Mouse (Mus musculus) megakaryocyte-erythroid progenitor cell, adult 5-6 weeks (primary cell): ENCODE results near the gene Ift46. TPM values are rescaled to one million over a fixed set of nuclear protein-coding genes. Genes with fewer than 3 reads are reported as not detected.
"Not testable (repeated sequence)": the region's sequence is repeated elsewhere in the genome, so short reads cannot be mapped to it uniquely, and the experiment has no call there.

ENCODE experiments used
- ATAC-seq: replicated peaks from 2 replicates; pipeline ENCODE4 v1.8.0; 2016; ENCODE audit warnings: mild to moderate bottlenecking, inconsistent platforms; ENCODE audit not compliant: severe bottlenecking, poor library complexity, low FRiP score, low TSS enrichment
- total RNA-seq, 2 experiments: library from RNA; stranded (forward) in 1 of 2; stranded (reverse) in 1 of 2; fragments of 200-1000, 215-1000 nt in 1 of 2; fragments of >200 nt in 1 of 2; fragmentation: Nextera tagmentation in 1 of 2; gene quantifications; 2 replicates each; pipeline ENCODE4 v1.2.3; 2014 to 2017

The Ift46 gene
- total RNA-seq, 2 experiments from 2014 or later = 24.1 to 27.7 TPM

DNA sequence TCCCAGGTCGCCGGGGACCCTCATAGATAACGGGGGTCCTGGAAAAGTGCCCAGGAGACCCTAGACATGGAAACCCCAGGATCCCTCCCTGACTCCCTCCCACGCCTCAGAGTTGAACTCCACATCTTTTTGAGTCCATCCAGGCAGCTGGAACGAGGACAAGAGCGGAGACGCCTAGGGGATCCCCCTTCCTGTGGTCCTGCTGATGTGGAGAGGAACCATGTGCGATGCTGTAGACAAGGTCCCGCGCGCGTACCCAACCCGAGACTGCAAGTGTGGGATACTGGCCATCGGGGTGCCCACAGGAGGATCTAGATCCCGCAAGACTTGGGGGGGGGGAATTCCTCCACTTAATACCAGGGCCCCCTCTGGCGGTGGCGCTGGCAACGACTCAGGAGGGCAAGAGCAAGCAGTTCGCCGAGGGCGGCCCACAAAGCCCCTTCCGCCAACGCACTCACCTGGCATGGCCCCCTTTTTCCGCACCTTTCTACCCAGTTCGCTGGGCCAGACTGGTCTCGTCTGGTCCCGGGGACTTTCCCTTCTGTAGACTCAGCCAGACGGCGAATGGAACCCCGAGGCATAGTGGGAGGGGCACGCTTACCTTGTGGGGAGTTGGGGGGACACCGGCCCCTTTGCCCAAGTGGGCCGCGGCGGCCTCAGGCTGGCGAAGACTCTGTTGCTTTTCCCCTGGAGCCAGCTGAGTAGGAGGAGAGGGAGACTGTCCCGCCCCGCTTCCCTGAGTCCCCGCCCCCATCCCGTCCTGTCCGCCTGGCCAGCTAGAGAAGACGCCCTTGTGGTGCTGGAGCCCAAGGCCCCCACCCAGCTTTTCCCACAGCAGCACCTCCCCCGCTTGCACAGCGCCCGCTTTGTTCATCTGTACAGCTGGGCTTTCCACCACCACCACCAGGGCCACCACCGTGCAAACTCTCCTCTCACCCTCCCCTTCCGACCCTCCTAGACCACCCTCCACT, 32.9 kb upstream of the Ift46 start, which contains the start of gene Phldb1:
Gene Phldb1, minus strand, starts transcription at position 675 of the 971 bp plus-strand sequence.
- ATAC-seq = peak; percentile 27; the same call in 1 of the 2 replicates

DNA sequence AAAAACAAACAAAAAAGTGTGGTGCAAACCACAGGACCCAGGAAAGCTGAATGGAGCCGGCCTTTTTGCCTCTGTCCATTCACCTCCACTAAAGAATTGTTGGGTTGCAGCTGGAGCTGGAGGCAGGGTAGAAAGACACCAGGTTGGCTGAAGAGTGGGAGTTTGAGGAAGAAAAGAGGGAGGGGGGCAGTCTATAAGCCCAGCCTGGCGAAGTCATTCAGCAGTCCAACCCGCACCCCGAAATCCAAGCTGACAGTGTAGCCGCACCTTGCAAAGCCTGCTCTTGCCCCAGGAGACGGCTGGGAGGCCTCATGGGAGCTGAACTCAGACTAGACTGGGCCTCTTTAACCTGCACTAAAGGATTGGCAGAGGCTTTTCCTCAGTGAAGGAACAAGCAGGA, 31.8 kb upstream of the Ift46 start:
- no peak for ATAC-seq

DNA sequence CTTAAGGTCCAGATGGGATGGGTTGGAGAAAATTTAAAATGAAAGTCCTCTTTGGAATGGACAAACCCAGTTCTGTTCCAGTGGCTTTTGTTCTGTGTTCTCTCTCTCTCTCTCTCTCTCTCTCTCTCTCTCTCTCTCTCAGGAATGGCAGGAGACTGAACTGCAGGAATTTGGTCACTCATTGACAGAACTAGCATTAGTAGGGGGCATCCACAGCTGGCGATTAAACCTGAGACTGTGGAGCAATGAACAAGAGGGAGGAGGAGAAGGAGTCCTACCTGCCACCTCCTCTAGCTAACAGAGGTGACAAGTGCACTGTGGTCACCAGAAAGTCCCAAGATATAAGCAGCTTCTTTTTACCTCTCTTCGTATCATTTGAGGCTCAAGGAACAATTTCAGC, 31.4 kb upstream of the Ift46 start:
- ATAC-seq = no peak

DNA sequence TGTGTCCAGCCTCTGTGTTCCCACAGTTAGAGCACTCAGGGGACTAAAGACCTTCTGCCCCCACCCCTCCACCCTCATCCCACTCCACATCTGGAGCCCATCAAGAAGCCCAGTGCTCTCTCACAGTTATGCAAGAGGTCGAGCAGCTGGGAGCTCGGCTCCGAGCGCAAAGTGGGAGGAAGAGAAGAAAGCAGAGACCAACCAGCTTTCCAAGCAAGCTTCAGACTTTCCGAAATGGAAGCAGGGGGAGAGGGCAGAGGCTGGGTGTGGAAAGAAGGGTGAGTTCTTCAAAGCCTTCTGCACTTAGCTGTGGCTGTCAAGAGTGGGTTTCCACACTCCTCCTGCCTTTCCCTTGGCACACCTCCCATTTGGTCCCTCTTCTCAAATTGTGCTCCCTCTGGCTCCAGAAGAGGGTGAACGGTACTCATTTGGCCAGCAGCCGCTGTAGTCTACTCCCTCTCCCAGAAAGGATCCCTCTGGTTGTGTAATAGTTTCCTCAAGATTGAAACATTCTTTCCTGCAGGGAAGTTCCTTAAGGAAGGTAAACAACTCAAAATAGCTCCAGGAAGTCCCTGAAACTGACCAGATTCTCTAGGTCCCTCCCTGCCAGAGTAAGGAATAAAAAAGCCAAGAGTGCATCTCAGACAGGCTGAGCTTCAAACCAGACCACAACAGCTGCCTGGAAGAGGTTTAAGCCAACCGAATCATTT, 30.3 kb upstream of the Ift46 start:
- ATAC-seq = no peak

DNA sequence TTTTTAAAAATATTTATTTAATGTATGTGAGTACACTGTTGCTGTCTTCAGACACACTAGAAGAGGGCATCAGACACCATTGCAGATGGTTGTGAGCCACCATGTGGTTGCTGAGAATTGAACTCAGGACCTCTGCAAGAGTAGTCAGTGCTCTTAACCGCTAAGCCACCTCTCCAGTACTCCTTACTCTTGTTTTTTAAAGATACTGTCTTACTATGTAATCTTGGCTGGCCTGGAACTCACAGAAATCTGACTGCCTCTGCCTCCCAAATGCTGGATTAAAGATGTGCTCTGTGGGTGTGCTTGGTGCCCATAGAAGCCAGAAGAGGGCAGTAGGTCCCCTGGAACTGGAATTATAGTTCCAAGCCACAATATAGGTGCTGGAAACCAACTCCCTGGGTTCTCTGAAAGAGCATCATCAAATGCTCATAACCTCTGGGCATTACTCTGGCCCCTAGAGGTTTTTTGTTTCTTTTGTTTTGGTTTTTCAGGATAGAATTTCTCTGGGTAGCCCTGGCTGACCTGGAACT, 27.0 kb upstream of the Ift46 start:
- 0 out of 2 replicates have a peak, but pooled peaks have one; percentile 45 for ATAC-seq

DNA sequence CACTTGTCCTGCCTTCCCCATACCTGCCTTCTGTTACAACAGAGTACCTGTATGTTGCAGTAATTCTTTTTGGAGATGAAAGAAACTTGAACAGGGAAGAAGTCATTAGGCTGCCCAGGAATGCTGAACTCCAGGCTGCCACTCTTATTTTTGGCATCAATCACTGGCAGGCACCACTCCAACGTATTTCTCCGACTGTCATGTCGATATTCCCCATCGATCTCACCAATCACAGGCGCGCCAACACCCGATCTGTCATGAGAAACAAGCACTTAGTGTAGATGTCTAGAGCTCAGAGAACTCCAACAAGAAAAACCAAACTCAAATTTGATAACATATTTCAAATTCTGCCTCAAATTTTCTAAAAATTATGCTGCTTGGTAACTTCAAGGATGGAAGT, 22.3 kb upstream of the Ift46 start:
- no peak for ATAC-seq

DNA sequence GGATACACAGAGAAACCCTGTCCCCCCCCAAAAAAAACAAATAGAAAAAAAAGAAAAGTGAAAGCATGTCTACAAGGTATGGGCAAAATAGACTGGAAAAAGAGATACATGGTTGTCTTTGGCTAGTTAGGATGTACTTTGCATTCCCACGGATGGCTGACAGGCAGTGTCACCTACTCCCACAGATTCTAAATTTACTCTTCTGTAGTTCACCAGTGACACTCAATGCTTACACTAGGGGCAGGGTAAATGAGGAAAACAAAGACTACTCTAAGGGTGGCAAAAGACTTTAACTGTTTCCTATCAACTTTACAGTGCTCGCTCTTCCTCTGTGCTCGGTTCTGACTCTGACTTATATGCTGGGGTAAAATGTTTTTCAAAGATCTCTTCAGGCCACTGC, 21.0 kb upstream of the Ift46 start:
- ATAC-seq = no peak

DNA sequence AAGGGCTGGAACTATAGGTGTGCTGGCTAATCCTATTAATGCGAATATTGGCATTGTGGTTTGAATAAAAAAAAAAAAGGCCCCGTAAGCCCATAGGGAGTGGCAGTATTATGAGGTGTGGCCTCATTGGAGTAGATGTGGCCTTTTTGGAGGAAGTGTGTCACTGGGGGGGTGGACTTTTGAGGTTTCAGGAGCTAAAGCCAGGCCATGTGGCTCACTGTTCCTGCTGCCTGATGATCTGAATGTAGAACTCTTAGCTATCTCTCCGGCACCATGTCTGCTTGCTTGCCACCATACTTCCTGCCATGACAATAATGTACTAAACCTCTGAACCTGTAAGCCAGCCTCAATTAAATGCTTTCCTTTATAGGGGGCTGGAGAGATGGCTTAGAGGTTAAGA, 20.4 kb upstream of the Ift46 start:
- ATAC-seq = no peak

DNA sequence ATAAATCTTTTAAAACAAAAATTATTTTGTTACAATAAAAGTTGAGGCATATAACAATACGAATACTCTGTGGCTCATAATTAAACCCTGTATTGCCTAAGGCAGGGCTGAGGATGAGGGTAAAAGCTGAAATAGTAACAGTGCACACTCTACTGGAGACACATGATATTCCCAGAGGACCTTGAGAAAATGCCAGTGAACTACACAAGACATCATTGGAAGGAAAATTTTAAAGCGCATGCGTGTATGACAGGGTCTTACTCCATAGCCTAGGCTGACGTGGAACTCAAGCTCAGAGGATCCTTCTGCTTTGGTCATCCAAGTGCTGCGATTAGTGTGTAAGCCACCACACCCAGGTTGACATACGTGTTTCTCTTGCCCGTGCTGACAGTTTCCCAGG, 19.2 kb upstream of the Ift46 start:
- ATAC-seq = no peak

DNA sequence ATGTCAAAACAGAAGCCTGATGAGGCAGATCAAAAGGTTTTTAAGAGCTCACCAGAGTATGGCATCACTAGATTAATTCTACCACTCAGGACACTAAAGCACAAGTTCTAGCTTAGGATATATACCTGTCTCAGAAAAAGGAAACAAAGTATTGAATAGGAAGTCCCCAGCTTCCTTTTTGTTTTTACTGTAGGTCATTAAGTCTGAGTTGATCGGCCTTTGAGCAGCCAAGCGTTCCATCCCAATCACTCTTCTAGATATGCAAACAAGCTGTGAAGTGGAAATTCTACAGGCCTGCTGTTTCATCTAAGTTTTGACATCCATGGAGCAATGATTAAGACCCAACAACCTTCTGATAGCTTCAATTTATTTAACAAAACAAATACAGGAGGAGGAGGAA, 6.8 kb upstream of the Ift46 start:
- ATAC-seq = no peak

DNA sequence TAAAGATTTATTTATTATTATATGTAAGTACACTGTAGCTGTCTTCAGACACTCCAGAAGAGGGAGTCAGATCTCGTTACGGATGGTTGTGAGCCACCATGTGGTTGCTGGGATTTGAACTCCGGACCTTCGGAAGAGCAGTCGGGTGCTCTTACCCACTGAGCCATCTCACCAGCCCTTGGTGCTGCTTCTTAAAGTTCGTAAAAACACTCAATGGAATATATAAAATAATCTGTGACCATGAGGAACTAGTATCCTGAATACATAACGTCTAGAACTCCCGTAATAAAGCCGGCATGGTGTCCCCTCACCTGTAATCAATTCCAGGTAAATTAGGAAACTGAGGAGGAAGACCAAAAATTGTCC, 304 bp downstream of the Ift46 start:
- ATAC-seq = not testable (repeated sequence)

DNA sequence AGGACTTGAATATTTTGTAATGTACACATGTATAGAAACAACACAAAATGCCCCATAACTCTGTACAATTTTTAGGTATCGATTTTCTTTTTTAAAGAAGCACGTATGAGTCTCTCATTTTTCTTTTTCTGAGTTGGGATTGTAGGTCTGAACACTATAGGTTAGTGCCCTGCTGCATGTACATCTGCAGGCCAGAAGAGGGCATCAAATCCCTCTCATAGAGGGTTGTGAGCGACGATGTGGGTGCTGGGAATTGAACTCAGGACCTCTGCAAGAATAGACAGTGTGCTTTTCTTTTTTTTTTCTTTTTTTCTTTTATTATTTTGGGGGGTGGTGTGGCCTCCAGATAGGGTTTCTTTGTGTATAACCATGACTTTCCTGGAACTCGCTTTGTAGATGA, 3.7 kb downstream of the Ift46 start:
- no peak for ATAC-seq

DNA sequence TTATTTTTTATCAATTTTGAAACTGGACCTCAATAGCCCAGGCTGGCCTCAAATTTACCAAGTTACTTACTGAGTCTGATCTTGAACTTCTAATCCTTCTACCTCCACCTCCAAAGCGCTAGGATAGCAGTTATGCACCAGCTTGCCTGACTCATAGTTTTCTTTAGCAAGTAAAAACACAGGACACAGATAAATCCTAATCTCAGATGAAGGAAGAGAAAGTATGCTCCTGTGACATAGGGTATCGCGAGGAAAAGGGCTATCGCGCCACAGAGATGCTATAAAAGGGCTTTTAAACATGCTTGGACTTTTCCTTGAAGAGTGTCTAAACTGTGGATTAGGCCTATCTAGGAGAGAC, 4.7 kb downstream of the Ift46 start:
- ATAC-seq = no peak; the same call in 1 of the 2 replicates

DNA sequence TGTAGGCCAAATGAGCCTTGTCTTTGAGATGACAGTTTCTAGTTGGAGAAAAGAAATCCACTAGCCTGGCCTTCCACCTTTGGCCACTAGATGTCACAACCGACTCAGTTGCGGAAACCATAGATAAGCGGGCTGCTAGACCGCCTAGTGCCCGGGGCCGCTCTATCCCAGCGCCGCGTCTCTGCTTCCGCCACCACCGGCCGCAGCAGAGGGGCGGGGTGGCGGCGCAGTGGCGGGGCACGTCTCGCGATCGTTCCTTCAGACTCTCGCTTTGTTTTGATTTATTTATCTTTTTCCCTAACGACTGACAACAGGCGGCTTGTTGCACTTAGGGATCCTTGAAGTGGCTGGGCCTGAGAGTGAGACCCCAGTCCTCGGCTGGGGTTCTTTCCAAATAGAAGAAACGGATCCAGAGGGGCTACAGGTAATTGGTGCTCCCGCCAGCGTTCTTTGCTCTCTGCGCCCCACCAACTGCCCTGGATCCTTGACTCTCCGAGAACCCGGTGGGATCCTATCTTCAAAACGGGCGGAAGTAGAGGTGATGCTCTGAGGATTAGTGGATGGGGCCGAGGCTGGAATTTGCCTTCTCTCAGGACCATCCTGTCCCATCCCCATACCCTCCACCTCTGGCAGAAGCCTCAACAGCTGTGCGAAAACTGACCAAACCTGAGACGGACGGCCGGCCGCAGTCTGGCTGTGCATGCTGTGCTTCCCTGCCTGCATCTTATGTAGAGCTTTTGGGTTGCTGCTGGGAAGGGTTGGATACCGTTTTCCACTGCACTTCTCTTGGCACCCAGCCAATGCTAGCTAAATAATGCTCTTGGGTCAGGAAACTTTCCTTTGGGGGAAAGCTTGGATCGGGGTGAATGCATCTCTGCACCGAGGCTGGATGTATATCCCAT, 5.3 kb downstream of the Ift46 start:
- ATAC-seq = peak; percentile 99

DNA sequence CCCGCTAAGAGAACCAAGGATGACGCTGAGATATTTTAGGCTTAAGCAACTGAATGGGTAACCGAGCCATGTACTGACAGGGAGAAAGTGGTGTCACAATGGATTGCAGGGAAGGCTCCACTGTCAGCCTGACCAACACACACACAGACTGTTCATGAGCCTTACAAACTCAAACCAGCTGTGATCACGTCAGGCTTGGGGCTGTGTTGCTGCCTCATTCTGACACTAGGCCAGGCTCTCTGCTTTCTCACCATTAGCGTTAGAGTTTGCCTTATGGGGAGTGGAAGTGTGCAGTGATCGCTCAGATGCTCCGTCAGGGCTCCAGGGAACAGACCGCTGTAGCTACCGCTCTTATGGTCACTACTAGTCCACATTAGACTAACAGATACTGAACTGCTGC, 25.1 kb downstream of the Ift46 start:
- ATAC-seq = no peak

DNA sequence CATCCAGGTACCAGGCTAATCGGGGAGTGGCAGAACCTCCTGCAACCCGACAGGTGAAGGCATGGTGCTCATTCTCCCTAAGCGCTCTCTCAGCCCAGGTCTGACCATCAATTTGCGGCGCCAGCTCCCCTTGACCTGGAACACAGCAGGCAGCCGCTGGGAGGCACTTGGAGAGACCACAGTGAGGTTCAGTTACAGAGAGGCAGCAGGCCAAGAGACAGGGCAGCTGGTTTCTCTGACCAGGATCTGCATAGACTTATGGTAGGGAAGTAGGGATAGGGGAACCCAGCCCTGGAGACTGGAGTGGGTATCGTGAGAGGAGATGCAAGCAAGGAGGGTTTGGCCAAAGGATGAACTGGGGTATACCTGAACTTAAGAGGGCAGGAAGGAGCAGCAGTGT, 30.6 kb downstream of the Ift46 start:
- ATAC-seq = no peak

DNA sequence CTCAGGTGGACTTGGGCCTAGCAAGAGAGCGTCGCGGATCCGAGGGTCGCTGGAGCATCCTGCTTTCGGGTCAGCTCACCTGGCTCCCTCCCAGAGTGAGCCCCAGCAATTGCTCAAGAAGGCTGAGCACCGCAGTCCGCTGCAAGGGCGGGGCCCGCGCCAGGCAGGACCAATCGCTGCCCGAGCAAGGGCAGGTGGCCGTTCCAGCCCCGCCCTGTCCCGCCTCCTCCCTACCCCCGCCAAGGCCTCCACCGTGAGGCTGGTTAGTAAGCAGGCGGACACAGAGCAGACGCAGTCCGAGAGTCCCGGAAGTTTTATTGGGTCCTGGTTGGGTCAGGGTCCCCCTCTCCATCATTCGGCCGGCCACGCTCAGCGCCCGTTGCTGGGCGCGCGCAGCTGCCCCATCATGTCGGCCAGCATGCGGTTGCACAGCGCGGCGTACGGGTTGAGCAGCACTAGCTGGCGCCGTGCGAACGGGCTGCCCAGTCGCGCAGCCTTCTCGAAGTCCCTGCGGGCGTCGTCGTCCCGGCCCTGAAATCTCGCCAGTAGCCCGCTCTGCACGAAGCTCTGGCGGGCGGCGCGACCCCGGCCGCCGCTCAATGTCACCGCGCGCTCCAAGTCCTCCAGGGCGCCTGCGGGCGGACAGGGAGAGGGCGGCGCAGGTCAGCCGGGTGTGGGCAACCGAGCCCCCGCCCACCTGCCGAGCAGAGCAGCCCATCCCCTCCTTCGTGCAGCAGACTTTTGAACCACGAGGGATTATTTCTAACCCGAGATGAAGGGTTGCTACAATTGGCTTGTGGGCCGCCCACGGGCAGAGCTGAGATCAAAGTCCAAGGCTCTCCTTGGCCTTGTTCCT, 31.6 kb downstream of the Ift46 start, which contains the start of gene Tmem25:
Gene Tmem25, minus strand, starts transcription at position 206 of the 856 bp plus-strand sequence.
- ATAC-seq = peak; percentile 83

DNA sequence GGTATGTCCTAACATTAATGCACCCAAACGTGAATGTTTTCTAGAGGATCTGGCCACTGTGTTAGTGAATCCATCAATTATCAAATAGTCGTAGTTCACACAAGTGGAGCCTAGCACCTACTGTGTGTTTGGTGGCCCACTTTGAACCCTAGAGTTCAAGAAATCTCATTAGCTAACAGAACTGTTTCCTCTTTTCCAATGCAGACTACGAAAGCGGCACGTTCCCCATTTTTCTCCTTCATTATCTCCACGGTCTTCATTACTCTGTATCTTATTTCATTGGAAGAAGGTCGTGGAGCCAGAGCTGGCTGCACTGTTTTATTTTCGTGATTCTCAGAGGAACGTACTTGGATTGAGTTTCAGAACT, 32.2 kb downstream of the Ift46 start:
- no peak for ATAC-seq

DNA sequence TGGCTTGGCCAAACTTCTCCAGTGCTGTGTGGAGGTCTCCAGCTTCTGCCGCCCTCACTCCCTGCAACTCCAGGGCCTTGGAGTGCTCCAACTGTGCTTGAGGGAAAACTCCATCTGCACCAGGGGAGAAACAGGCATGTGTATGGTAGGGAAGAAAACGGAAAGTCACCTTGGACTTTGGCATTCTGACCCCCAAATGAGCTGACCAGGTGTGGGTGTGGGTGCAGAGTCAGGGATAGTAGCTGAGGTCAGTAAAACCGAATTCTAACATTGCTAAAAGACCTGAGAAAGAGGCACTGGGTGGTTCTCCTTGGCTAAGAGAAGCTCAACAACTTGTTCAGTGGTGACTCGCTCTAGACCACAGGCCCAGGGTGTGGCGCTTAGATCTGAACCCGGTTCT, 34.0 kb downstream of the Ift46 start:
- ATAC-seq = no peak
